Mouse (Mus musculus): Measurements from ENCODE around the gene Yrdc. TPM values are rescaled to one million over a fixed set of nuclear protein-coding genes. Genes with fewer than 3 reads are reported as not detected.
A peak's percentile ranks its signal among the peaks of the same experiment; 100 is the strongest.

Gene Yrdc
- 46.3 and 50.4 TPM in 2 replicates for polyA plus RNA-seq (2015; fragmentation: Nextera tagmentation; extraction: Ambion mirVana)

- peak within 1 kb of the TSS; percentile 99 for H3K27ac ChIP-seq (replicated peaks)
- no peaks in the 10 kb centered on the region for H3K9me3 ChIP-seq
- H3K4me2 ChIP-seq = peak within 1 kb of the TSS; percentile 90
- peaks cover 18% of the 10 kb centered on the region for H3K36me3 ChIP-seq
- peak; percentile 92 for ATAC-seq (ENCODE audit: low FRiP score, low read depth)
- H3K4me1 ChIP-seq (replicated peaks) = peaks cover 47% of the 10 kb centered on the region
- peak within 1 kb of the TSS; percentile 86 for H3K4me3 ChIP-seq
- H3K27me3 ChIP-seq = no peaks in the 10 kb centered on the region
- 0% methylated on average over 70 of the region's 90 CpGs for WGBS
- H3K9ac ChIP-seq = peak within 1 kb of the TSS; percentile 91
These were observed at the start of gene Yrdc for GRCm38 (mm10) chr4:124850261-124850913. Gene Yrdc (plus strand): TSS chr4:124850679.

GRCm38 (mm10) chr4:124801552-124802308 is 48.7 kb upstream of the Yrdc start, which contains the start of gene Mtf1:
Gene Mtf1 (plus strand): TSS chr4:124802104.
- Histone ChIP-seq H3K9ac (peak within 1 kb of the TSS; percentile 83), H3K27me3 (no peaks in the 10 kb centered on the region), H3K27ac (replicated peaks) (peak within 1 kb of the TSS; percentile 94), H3K4me2 (peak within 1 kb of the TSS; percentile 78), H3K4me1 (replicated peaks) (peaks cover 15% of the 10 kb centered on the region), H3K4me3 (peak within 1 kb of the TSS; percentile 87), H3K9me3 (no peaks in the 10 kb centered on the region), H3K36me3 (peaks cover 41% of the 10 kb centered on the region)
- WGBS = 2% methylated on average over 21 of the region's 21 CpGs
- ATAC-seq (ENCODE audit: low FRiP score, low read depth) = peak; percentile 64

GRCm38 (mm10) chr4:124802309-124803260 is 47.9 kb upstream of the Yrdc start:
- H3K9ac ChIP-seq = peak overlapping the region; percentile 83
- H3K4me2 ChIP-seq = peak overlapping the region; percentile 78
- H3K27ac ChIP-seq (replicated peaks) = peak overlapping the region; percentile 94
- peaks cover 15% of the 10 kb centered on the region for H3K4me1 ChIP-seq (replicated peaks)
- 2% methylated on average over 53 of the region's 53 CpGs for WGBS
- H3K9me3 ChIP-seq = no peaks in the 10 kb centered on the region
- H3K36me3 ChIP-seq = peaks cover 45% of the 10 kb centered on the region
- peak overlapping the region; percentile 87 for H3K4me3 ChIP-seq
- peak; percentile 99 for ATAC-seq (ENCODE audit: low FRiP score, low read depth)
- H3K27me3 ChIP-seq = no peaks in the 10 kb centered on the region

- no peaks in the 10 kb centered on the region for H3K9me3 ChIP-seq
- H3K9ac ChIP-seq = no peak overlapping the region
- peak overlapping the region; percentile 78 for H3K4me2 ChIP-seq
- ATAC-seq (ENCODE audit: low FRiP score, low read depth) = no peak
- peaks cover 15% of the 10 kb centered on the region for H3K4me1 ChIP-seq (replicated peaks)
- peak overlapping the region; percentile 87 for H3K4me3 ChIP-seq
- H3K36me3 ChIP-seq = peaks cover 40% of the 10 kb centered on the region
- 82% methylated on average over 6 of the region's 6 CpGs for WGBS
- H3K27ac ChIP-seq (replicated peaks) = no peak overlapping the region
- H3K27me3 ChIP-seq = no peaks in the 10 kb centered on the region
These were observed 47.1 kb upstream of the Yrdc start for GRCm38 (mm10) chr4:124803406-124803805.

GRCm38 (mm10) chr4:124808511-124808910 is 42.0 kb upstream of the Yrdc start:
- no peak for ATAC-seq (ENCODE audit: low FRiP score, low read depth)
- Histone ChIP-seq H3K4me3 (no peak overlapping the region), H3K9me3 (no peaks in the 10 kb centered on the region), H3K36me3 (peaks cover 27% of the 10 kb centered on the region), H3K27me3 (no peaks in the 10 kb centered on the region), H3K27ac (replicated peaks) (no peak overlapping the region), H3K4me2 (no peak overlapping the region), H3K9ac (no peak overlapping the region), H3K4me1 (replicated peaks) (peaks cover 12% of the 10 kb centered on the region)
- 85% methylated on average over 5 of the region's 5 CpGs for WGBS

GRCm38 (mm10) chr4:124809136-124809883 is 41.2 kb upstream of the Yrdc start:
- Histone ChIP-seq H3K27me3 (no peaks in the 10 kb centered on the region), H3K36me3 (peaks cover 27% of the 10 kb centered on the region), H3K9me3 (no peaks in the 10 kb centered on the region), H3K4me1 (replicated peaks) (peaks cover 10% of the 10 kb centered on the region), H3K4me3 (no peak overlapping the region), H3K9ac (no peak overlapping the region), H3K27ac (replicated peaks) (no peak overlapping the region), H3K4me2 (no peak overlapping the region)
- no peak for ATAC-seq (ENCODE audit: low FRiP score, low read depth)
- WGBS = 88% methylated on average over 9 of the region's 9 CpGs

- peaks cover 10% of the 10 kb centered on the region for H3K4me1 ChIP-seq (replicated peaks)
- no peak overlapping the region for H3K4me2 ChIP-seq
- no peaks in the 10 kb centered on the region for H3K27me3 ChIP-seq
- H3K27ac ChIP-seq (replicated peaks) = no peak overlapping the region
- no peak overlapping the region for H3K4me3 ChIP-seq
- ATAC-seq (ENCODE audit: low FRiP score, low read depth) = no peak
- no peaks in the 10 kb centered on the region for H3K9me3 ChIP-seq
- H3K9ac ChIP-seq = no peak overlapping the region
- H3K36me3 ChIP-seq = peaks cover 21% of the 10 kb centered on the region
- whole genome bisulfite sequencing = 92% methylated on average over 7 of the region's 7 CpGs
These were observed 40.4 kb upstream of the Yrdc start for GRCm38 (mm10) chr4:124810056-124810455.

- no peak overlapping the region for H3K9ac ChIP-seq
- H3K4me3 ChIP-seq = no peak overlapping the region
- H3K4me1 ChIP-seq (replicated peaks) = peaks cover 10% of the 10 kb centered on the region
- 0 out of 2 replicates have a peak overlapping the region, but pooled peaks have one; percentile 22 for H3K27ac ChIP-seq (replicated peaks)
- no peak overlapping the region for H3K4me2 ChIP-seq
- 10% methylated on average over 9 of the region's 9 CpGs for WGBS
- no peaks in the 10 kb centered on the region for H3K9me3 ChIP-seq
- ATAC-seq (ENCODE audit: low FRiP score, low read depth) = no peak
- no peaks in the 10 kb centered on the region for H3K27me3 ChIP-seq
- H3K36me3 ChIP-seq = peaks cover 7% of the 10 kb centered on the region
These were observed 39.0 kb upstream of the Yrdc start for GRCm38 (mm10) chr4:124811347-124811975.

GRCm38 (mm10) chr4:124815901-124816300 is 34.6 kb upstream of the Yrdc start:
- Histone ChIP-seq H3K4me1 (replicated peaks) (peaks cover 8% of the 10 kb centered on the region), H3K27me3 (no peaks in the 10 kb centered on the region), H3K9me3 (no peaks in the 10 kb centered on the region), H3K4me2 (no peak overlapping the region), H3K36me3 (peaks cover 2% of the 10 kb centered on the region), H3K4me3 (no peak overlapping the region), H3K9ac (no peak overlapping the region), H3K27ac (replicated peaks) (no peak overlapping the region)
- 88% methylated on average over 11 of the region's 11 CpGs for WGBS
- no peak for ATAC-seq (ENCODE audit: low FRiP score, low read depth)

GRCm38 (mm10) chr4:124817803-124818202 is 32.7 kb upstream of the Yrdc start:
- peak; percentile 79; the same call in 1 of the 2 replicates for ATAC-seq (ENCODE audit: low FRiP score, low read depth)
- Histone ChIP-seq H3K27me3 (no peaks in the 10 kb centered on the region), H3K4me3 (no peak overlapping the region), H3K9ac (no peak overlapping the region), H3K27ac (replicated peaks) (no peak overlapping the region), H3K4me1 (replicated peaks) (no peaks in the 10 kb centered on the region), H3K36me3 (peaks cover 17% of the 10 kb centered on the region), H3K9me3 (no peaks in the 10 kb centered on the region), H3K4me2 (no peak overlapping the region)
- 31% methylated on average over 6 of the region's 6 CpGs for WGBS

- Histone ChIP-seq H3K4me2 (no peak overlapping the region), H3K4me3 (no peak overlapping the region), H3K9ac (no peak overlapping the region), H3K27me3 (no peaks in the 10 kb centered on the region), H3K27ac (replicated peaks) (no peak overlapping the region), H3K36me3 (peaks cover 27% of the 10 kb centered on the region), H3K4me1 (replicated peaks) (no peaks in the 10 kb centered on the region), H3K9me3 (no peaks in the 10 kb centered on the region)
- 95% methylated on average over 4 of the region's 4 CpGs for WGBS
- ATAC-seq (ENCODE audit: low FRiP score, low read depth) = no peak
These were observed 31.6 kb upstream of the Yrdc start for GRCm38 (mm10) chr4:124818832-124819231.
